Mouse (Mus musculus) kidney, adult 9 months (tissue): Measurements from ENCODE around the gene Apeh.

Source experiments
- DNase-seq: peaks from one replicate; pipeline ENCODE4 v3.0.0; 2022

Gene Apeh

GRCm38 (mm10) chr9:108073141-108073930, 21.1 kb downstream of the Apeh start:
- no peak for DNase-seq

- DNase-seq = no peak
These were observed 21.9 kb downstream of the Apeh start for GRCm38 (mm10) chr9:108072481-108072924.

- no peak for DNase-seq
These were observed 22.6 kb downstream of the Apeh start for GRCm38 (mm10) chr9:108071801-108072200.

- DNase-seq = no peak
These were observed 24.9 kb downstream of the Apeh start for GRCm38 (mm10) chr9:108069529-108069928.

- no peak for DNase-seq
These were observed 25.4 kb downstream of the Apeh start for GRCm38 (mm10) chr9:108069007-108069406.

- DNase-seq = peak; percentile 90
These were observed 26.5 kb downstream of the Apeh start for GRCm38 (mm10) chr9:108067900-108068299.

- DNase-seq = no peak
These were observed 27.2 kb downstream of the Apeh start for GRCm38 (mm10) chr9:108067199-108067598.

- DNase-seq = peak; percentile 61
These were observed 28.9 kb downstream of the Apeh start for GRCm38 (mm10) chr9:108065491-108066011.

GRCm38 (mm10) chr9:108063361-108063760, 31.0 kb downstream of the Apeh start:
- no peak for DNase-seq

- no peak for DNase-seq
These were observed 32.3 kb downstream of the Apeh start for GRCm38 (mm10) chr9:108062142-108062541.

GRCm38 (mm10) chr9:108058291-108058690, 36.1 kb downstream of the Apeh start:
- DNase-seq = no peak

GRCm38 (mm10) chr9:108057262-108057562, 37.2 kb downstream of the Apeh start:
- no peak for DNase-seq

- no peak for DNase-seq
These were observed 37.8 kb downstream of the Apeh start for GRCm38 (mm10) chr9:108056361-108057261.

- no peak for DNase-seq
These were observed 38.7 kb downstream of the Apeh start for GRCm38 (mm10) chr9:108055661-108056237.

GRCm38 (mm10) chr9:108055061-108055460, 39.3 kb downstream of the Apeh start:
- DNase-seq = no peak

- no peak for DNase-seq
These were observed 39.9 kb downstream of the Apeh start for GRCm38 (mm10) chr9:108054331-108055040.

- no peak for DNase-seq
These were observed 40.7 kb downstream of the Apeh start for GRCm38 (mm10) chr9:108053665-108054225.

GRCm38 (mm10) chr9:108052885-108053664, 41.3 kb downstream of the Apeh start, which contains the start of gene Amigo3:
Gene Amigo3, plus strand, starts transcription at chr9:108053159.
- DNase-seq = peak; percentile 99

GRCm38 (mm10) chr9:108052411-108052810, 42.0 kb downstream of the Apeh start:
- no peak for DNase-seq

- DNase-seq = no peak
These were observed 42.5 kb downstream of the Apeh start for GRCm38 (mm10) chr9:108051931-108052220.

- no peak for DNase-seq
These were observed 43.0 kb downstream of the Apeh start for GRCm38 (mm10) chr9:108051184-108051930.
